Mouse (Mus musculus): ENCODE data around the gene Olfr881. TPM values are rescaled to one million over a fixed set of nuclear protein-coding genes. Genes with fewer than 3 reads are reported as not detected.

Gene Olfr881
- under 1 TPM in 1 of 2 experiments, not detected in 1; 0.16 TPM for polyA plus RNA-seq (2017; shearing (Covaris generic))

GRCm38 (mm10) chr9:37991525-37991924 is at the start of gene Olfr881:
TSS of gene Olfr881 (plus strand) at chr9:37991825.
- no peak for ATAC-seq

GRCm38 (mm10) chr9:37998581-37999204 is 7.1 kb downstream of the Olfr881 start:
- ATAC-seq = no peak

- ATAC-seq = no peak
Observed at GRCm38 (mm10) chr9:38000021-38000420, 8.4 kb downstream of the Olfr881 start.

- no peak for ATAC-seq
Observed at GRCm38 (mm10) chr9:38025508-38025907, 33.9 kb downstream of the Olfr881 start, which contains the start of gene Olfr883. TSS of gene Olfr883 (plus strand) at chr9:38025808.

Other genes with a start within 250 kb of the Olfr881 start
- gene Olfr874, start 246.7 kb upstream of the Olfr881 start, polyA plus RNA-seq (2017; shearing (Covaris generic)) = not detected
- not detected for gene Olfr875, start 220.0 kb upstream of the Olfr881 start, polyA plus RNA-seq (2017; shearing (Covaris generic))
- under 1 TPM; 0.10 to 0.20 TPM for gene Olfr876, start 188.8 kb upstream of the Olfr881 start, polyA plus RNA-seq (2017; shearing (Covaris generic))
- not detected for gene Olfr877, start 137.6 kb upstream of the Olfr881 start, polyA plus RNA-seq (2017; shearing (Covaris generic))
- gene Olfr145, start 95.1 kb upstream of the Olfr881 start, polyA plus RNA-seq (2017; shearing (Covaris generic)) = under 1 TPM; 0.11 to 0.15 TPM
- gene Olfr878, start 74.0 kb upstream of the Olfr881 start, polyA plus RNA-seq (2017; shearing (Covaris generic)) = under 1 TPM in 1 of 2 experiments, not detected in 1; 0.21 TPM
- not detected for gene Olfr883, start 34.0 kb downstream of the Olfr881 start, polyA plus RNA-seq (2017; shearing (Covaris generic))
- gene Olfr884, start 54.7 kb downstream of the Olfr881 start, polyA plus RNA-seq (2017; shearing (Covaris generic)) = not detected
- not detected for gene Olfr885, start 69.5 kb downstream of the Olfr881 start, polyA plus RNA-seq (2017; shearing (Covaris generic))
- not detected for gene Olfr887, start 92.2 kb downstream of the Olfr881 start, polyA plus RNA-seq (2017; shearing (Covaris generic))
- not detected for gene Olfr888, start 116.3 kb downstream of the Olfr881 start, polyA plus RNA-seq (2017; shearing (Covaris generic))
- gene Olfr889, start 123.4 kb downstream of the Olfr881 start, polyA plus RNA-seq (2017; shearing (Covaris generic)) = under 1 TPM in 1 of 2 experiments, not detected in 1; 0.05 TPM
- under 1 TPM in 1 of 2 experiments, not detected in 1; 0.17 TPM for gene Olfr890, start 150.7 kb downstream of the Olfr881 start, polyA plus RNA-seq (2017; shearing (Covaris generic))
- gene Olfr891, start 189.0 kb downstream of the Olfr881 start, polyA plus RNA-seq (2017; shearing (Covaris generic)) = not detected
- gene Olfr893, start 216.5 kb downstream of the Olfr881 start, polyA plus RNA-seq (2017; shearing (Covaris generic)) = not detected
- gene Olfr894, start 226.2 kb downstream of the Olfr881 start, polyA plus RNA-seq (2017; shearing (Covaris generic)) = not detected